Mouse (Mus musculus) midbrain, embryonic 14.5 days (tissue): Measurements from ENCODE around the gene Mboat1. TPM values are rescaled to one million over a fixed set of nuclear protein-coding genes. Genes with fewer than 3 reads are reported as not detected.

Experiments
- ATAC-seq: fragments of 200-750 bp; cut with Nextera tagmentation; 2 replicates; pipeline ENCODE4 v1.8.0; 2017; ENCODE audit warnings: moderate number of reproducible peaks, moderate library complexity; ENCODE audit not compliant: low FRiP score, low TSS enrichment
- DNase-seq: peaks from one replicate; pipeline ENCODE4 v3.0.0-alpha.2; 2015
- H3K27ac ChIP-seq: fragments of 300-500 bp; sonication (generic); replicated peaks from 2 replicates; pipeline ENCODE4 v1.5.1; 2014; ENCODE audit warnings: mild to moderate bottlenecking, low read depth, low read length, moderate library complexity
- H3K27me3 ChIP-seq: fragments of 300-500 bp; sonication (generic); 2 replicates; pipeline ENCODE4 v1.6.1; 2014; ENCODE audit warnings: low read length, control low read depth, mixed read lengths; ENCODE audit not compliant: control insufficient read depth, insufficient read depth
- H3K36me3 ChIP-seq: fragments of 300-500 bp; sonication (generic); 2 replicates; pipeline ENCODE4 v1.6.1; 2014; ENCODE audit warnings: low read length, control low read depth; ENCODE audit not compliant: control insufficient read depth, insufficient read depth
- H3K4me1 ChIP-seq: fragments of 300-500 bp; sonication (generic); 2 replicates; pipeline ENCODE4 v1.6.1; 2014; ENCODE audit warnings: mild to moderate bottlenecking, antibody characterized with exemption, low read length, control low read depth; ENCODE audit not compliant: control insufficient read depth, insufficient read depth
- H3K4me2 ChIP-seq: fragments of 300-500 bp; sonication (generic); 2 replicates; pipeline ENCODE4 v1.6.1; 2014; ENCODE audit warnings: mild to moderate bottlenecking, low read length, moderate library complexity
- H3K4me3 ChIP-seq: fragments of 300-500 bp; sonication (generic); replicated peaks from 2 replicates; pipeline ENCODE4 v1.5.1; 2014; ENCODE audit warnings: low read depth, low read length
- H3K9ac ChIP-seq: fragments of 300-500 bp; sonication (generic); replicated peaks from 2 replicates; pipeline ENCODE4 v1.6.1; 2014; ENCODE audit warnings: mild to moderate bottlenecking, low read length, moderate library complexity
- H3K9me3 ChIP-seq: fragments of 300-500 bp; sonication (generic); 2 replicates; pipeline ENCODE4 v1.6.1; 2016; ENCODE audit warnings: low read length, control low read depth, mixed read lengths; ENCODE audit not compliant: control insufficient read depth
- WGBS: fragments of 180-500 bp; shearing (Covaris S2); extraction: QIAGEN DNeasy Blood & Tissue Kit; methylation state at CpG from one replicate; pipeline ENCODE4 v1.1.7; 2014; 5-methylcytosine and 5-hydroxymethylcytosine counted together
- polyA plus RNA-seq: library from polyadenylated mRNA; unstranded; fragments of >200 nt; fragmentation: Nextera tagmentation; extraction: Ambion mirVana; gene quantifications from 2 replicates; pipeline ENCODE4 v1.2.1, GENCODE M21; 2014

Gene Mboat1
- polyA plus RNA-seq, 1 experiment from 2014 or later: 1.9 TPM

- Histone ChIP-seq H3K4me1 (no peaks in the 10 kb centered on the region), H3K4me2 (no peak overlapping the region), H3K9me3 (no peaks in the 10 kb centered on the region), H3K9ac (no peak overlapping the region), H3K27ac (no peak overlapping the region), H3K4me3 (no peak overlapping the region), H3K36me3 (no peaks in the 10 kb centered on the region), H3K27me3 (peaks cover 10% of the 10 kb centered on the region)
- WGBS: 95% methylated on average over 5 of the region's 5 CpGs
- DNase-seq (no peak), ATAC-seq (no peak)
Measured at GRCm38 (mm10) chr13:30140149-30140548, 3.9 kb downstream of the Mboat1 start.

DNA sequence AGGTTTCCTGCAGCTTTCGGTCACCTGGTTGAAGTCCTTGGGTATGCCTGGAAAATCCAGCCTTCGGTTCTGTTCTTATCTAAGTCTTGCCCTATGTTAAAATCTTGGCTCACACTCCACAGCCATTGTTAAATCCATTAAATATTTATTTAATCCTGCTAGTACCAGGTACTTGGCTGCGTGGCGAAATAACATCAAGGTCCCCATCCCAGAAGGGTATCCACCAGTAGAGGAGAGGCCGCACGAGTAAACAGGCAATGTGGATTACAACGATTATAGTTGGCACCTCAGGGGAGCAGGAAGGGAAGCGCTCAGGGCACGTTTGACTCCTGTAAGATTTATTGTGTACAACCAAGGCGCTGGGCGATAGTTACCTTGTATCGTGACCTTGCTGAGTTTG, 4.4 kb downstream of the Mboat1 start:
- H3K4me2 ChIP-seq: no peak overlapping the region
- peaks cover 10% of the 10 kb centered on the region for H3K27me3 ChIP-seq
- no peak overlapping the region for H3K4me3 ChIP-seq
- no peaks in the 10 kb centered on the region for H3K9me3 ChIP-seq
- WGBS: 94% methylated on average over 12 of the region's 12 CpGs
- H3K9ac ChIP-seq: no peak overlapping the region
- H3K4me1 ChIP-seq: no peaks in the 10 kb centered on the region
- no peak for ATAC-seq
- DNase-seq: no peak
- H3K36me3 ChIP-seq: no peaks in the 10 kb centered on the region
- no peak overlapping the region for H3K27ac ChIP-seq

- Histone ChIP-seq H3K36me3 (no peaks in the 10 kb centered on the region), H3K27me3 (peaks cover 10% of the 10 kb centered on the region), H3K27ac (no peak overlapping the region), H3K4me1 (no peaks in the 10 kb centered on the region), H3K9ac (no peak overlapping the region), H3K4me2 (no peak overlapping the region), H3K4me3 (no peak overlapping the region), H3K9me3 (no peaks in the 10 kb centered on the region)
- no peak for ATAC-seq
- no peak for DNase-seq
- 92% methylated on average over 5 of the region's 5 CpGs for WGBS
Measured at GRCm38 (mm10) chr13:30141996-30142395, 5.7 kb downstream of the Mboat1 start.

- no peaks in the 10 kb centered on the region for H3K27me3 ChIP-seq
- no peak overlapping the region for H3K9ac ChIP-seq
- DNase-seq: no peak
- ATAC-seq: no peak
- no peak overlapping the region for H3K27ac ChIP-seq
- no peaks in the 10 kb centered on the region for H3K4me1 ChIP-seq
- no peak overlapping the region for H3K4me3 ChIP-seq
- H3K9me3 ChIP-seq: no peaks in the 10 kb centered on the region
- H3K4me2 ChIP-seq: no peak overlapping the region
- 93% methylated on average over 6 of the region's 6 CpGs for WGBS
- H3K36me3 ChIP-seq: no peaks in the 10 kb centered on the region
Measured at GRCm38 (mm10) chr13:30146468-30146867, 10.2 kb downstream of the Mboat1 start.

GRCm38 (mm10) chr13:30154264-30154663, 18.0 kb downstream of the Mboat1 start:
- no peaks in the 10 kb centered on the region for H3K27me3 ChIP-seq
- WGBS: 94% methylated on average over 4 of the region's 4 CpGs
- no peak overlapping the region for H3K4me2 ChIP-seq
- DNase-seq (no peak), ATAC-seq (no peak)
- H3K4me1 ChIP-seq: no peaks in the 10 kb centered on the region
- no peaks in the 10 kb centered on the region for H3K9me3 ChIP-seq
- H3K27ac ChIP-seq: no peak overlapping the region
- no peak overlapping the region for H3K9ac ChIP-seq
- H3K36me3 ChIP-seq: no peaks in the 10 kb centered on the region
- no peak overlapping the region for H3K4me3 ChIP-seq

GRCm38 (mm10) chr13:30159626-30160025, 23.3 kb downstream of the Mboat1 start:
- no peak overlapping the region for H3K27ac ChIP-seq
- H3K9me3 ChIP-seq: no peaks in the 10 kb centered on the region
- H3K4me2 ChIP-seq: no peak overlapping the region
- no peaks in the 10 kb centered on the region for H3K36me3 ChIP-seq
- DNase-seq (no peak), ATAC-seq (no peak)
- no peaks in the 10 kb centered on the region for H3K4me1 ChIP-seq
- H3K27me3 ChIP-seq: no peaks in the 10 kb centered on the region
- no peak overlapping the region for H3K4me3 ChIP-seq
- WGBS: 69% methylated on average over 4 of the region's 4 CpGs
- no peak overlapping the region for H3K9ac ChIP-seq

DNA sequence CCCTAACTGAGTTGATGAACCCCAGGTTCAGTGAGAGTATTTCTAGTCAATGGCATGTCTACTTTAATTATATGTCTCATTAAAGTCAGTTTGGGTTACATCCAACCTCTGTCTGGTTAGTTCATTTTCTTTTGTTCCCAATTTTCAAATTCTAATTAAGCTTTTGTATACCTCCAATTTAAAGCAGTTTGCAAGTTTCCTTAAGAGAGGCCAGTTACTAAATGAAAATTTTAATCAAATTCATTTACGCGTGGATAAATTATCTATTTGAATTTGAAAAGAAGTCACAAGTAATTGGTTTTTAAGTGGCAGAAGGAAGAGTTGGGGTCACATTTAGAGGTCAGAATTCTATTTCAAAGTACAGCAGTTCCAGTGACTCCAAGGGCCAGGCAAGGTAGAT, 27.2 kb downstream of the Mboat1 start:
- Histone ChIP-seq H3K4me3 (no peak overlapping the region), H3K27ac (no peak overlapping the region), H3K36me3 (no peaks in the 10 kb centered on the region), H3K9ac (no peak overlapping the region), H3K4me1 (no peaks in the 10 kb centered on the region), H3K9me3 (no peaks in the 10 kb centered on the region), H3K27me3 (no peaks in the 10 kb centered on the region), H3K4me2 (no peak overlapping the region)
- DNase-seq: no peak
- 93% methylated on average over 2 of the region's 2 CpGs for WGBS
- no peak for ATAC-seq

- no peak overlapping the region for H3K4me2 ChIP-seq
- DNase-seq: no peak
- H3K27ac ChIP-seq: no peak overlapping the region
- H3K4me1 ChIP-seq: no peaks in the 10 kb centered on the region
- no peak for ATAC-seq
- no peaks in the 10 kb centered on the region for H3K27me3 ChIP-seq
- H3K9me3 ChIP-seq: no peaks in the 10 kb centered on the region
- H3K9ac ChIP-seq: no peak overlapping the region
- no peak overlapping the region for H3K4me3 ChIP-seq
- no peaks in the 10 kb centered on the region for H3K36me3 ChIP-seq
- WGBS: 86% methylated on average over 12 of the region's 14 CpGs
Measured at GRCm38 (mm10) chr13:30166138-30167090, 30.1 kb downstream of the Mboat1 start.

DNA sequence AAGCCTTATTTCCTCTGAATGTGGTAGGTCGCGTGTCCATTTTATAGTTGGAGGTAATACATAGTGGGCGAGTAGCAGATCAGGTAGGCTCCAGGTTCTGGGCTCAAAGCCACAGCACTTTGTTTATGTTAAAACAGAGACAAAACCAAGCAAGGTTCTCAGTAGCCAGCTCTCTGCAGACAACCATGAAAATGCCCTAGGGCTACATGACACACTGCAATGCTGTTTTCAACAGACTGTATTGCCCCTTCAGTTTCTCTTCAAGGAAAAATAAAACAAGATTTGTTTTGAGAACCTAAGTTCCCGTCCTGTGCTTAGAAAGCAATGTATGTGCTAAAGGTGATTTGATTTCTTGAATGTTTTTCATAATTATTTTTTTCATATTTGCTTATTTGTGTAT, 31.2 kb downstream of the Mboat1 start:
- 92% methylated on average over 4 of the region's 4 CpGs for WGBS
- no peak overlapping the region for H3K4me2 ChIP-seq
- no peak overlapping the region for H3K9ac ChIP-seq
- ATAC-seq (no peak), DNase-seq (no peak)
- no peaks in the 10 kb centered on the region for H3K9me3 ChIP-seq
- no peak overlapping the region for H3K4me3 ChIP-seq
- H3K27me3 ChIP-seq: no peaks in the 10 kb centered on the region
- no peaks in the 10 kb centered on the region for H3K36me3 ChIP-seq
- H3K27ac ChIP-seq: no peak overlapping the region
- H3K4me1 ChIP-seq: no peaks in the 10 kb centered on the region
